Mouse (Mus musculus) forebrain, postnatal 0 days (tissue): ENCODE measurements around the gene Smim17. TPM values are rescaled to one million over a fixed set of nuclear protein-coding genes. Genes with fewer than 3 reads are reported as not detected.

Source experiments
- ATAC-seq: fragments of 200-750 bp; cut with Nextera tagmentation; 2 replicates; pipeline ENCODE4 v1.8.0; 2017; ENCODE audit warnings: mild to moderate bottlenecking, moderate library complexity
- DNase-seq: peaks from one replicate; pipeline ENCODE4 v3.0.0-alpha.2; 2015
- H3K27ac ChIP-seq: fragments of 300-500 bp; sonication (generic); 2 replicates; pipeline ENCODE4 v1.5.1; 2014; ENCODE audit warnings: low read depth, mild to moderate bottlenecking, antibody characterized with exemption, low read length, moderate library complexity, mixed read lengths
- H3K27me3 ChIP-seq: fragments of 300-500 bp; sonication (generic); 2 replicates; pipeline ENCODE4 v1.6.1; 2014; ENCODE audit warnings: mild to moderate bottlenecking, low read length, mixed read lengths; ENCODE audit not compliant: insufficient read depth
- H3K36me3 ChIP-seq: fragments of 300-500 bp; sonication (generic); 2 replicates; pipeline ENCODE4 v1.6.1; 2014; ENCODE audit warnings: mild to moderate bottlenecking, moderate library complexity; ENCODE audit not compliant: insufficient read depth
- H3K4me1 ChIP-seq: fragments of 300-500 bp; sonication (generic); 2 replicates; pipeline ENCODE4 v1.6.1; 2014; ENCODE audit warnings: antibody characterized with exemption; ENCODE audit not compliant: insufficient read depth
- H3K4me2 ChIP-seq: fragments of 300-500 bp; sonication (generic); 2 replicates; pipeline ENCODE4 v1.6.1; 2014; ENCODE audit warnings: low read depth, mild to moderate bottlenecking, moderate library complexity
- H3K4me3 ChIP-seq: fragments of 300-500 bp; sonication (generic); 2 replicates; pipeline ENCODE4 v1.5.1; 2014; ENCODE audit warnings: low read depth, low read length, mixed read lengths
- H3K9ac ChIP-seq: fragments of 300-500 bp; sonication (generic); 2 replicates; pipeline ENCODE4 v1.6.1; 2014; ENCODE audit warnings: mild to moderate bottlenecking
- H3K9me3 ChIP-seq: fragments of 300-500 bp; sonication (generic); 2 replicates; pipeline ENCODE4 v1.6.1; 2016; ENCODE audit warnings: low read length
- CTCF ChIP-seq: sonication (generic); IDR thresholded peaks from 2 replicates; pipeline ENCODE4 v1.5.1; 2016; ENCODE audit warnings: antibody characterized with exemption, control low read depth, low read depth
- WGBS: fragments of 180-500 bp; shearing (Covaris S2); extraction: QIAGEN DNeasy Blood & Tissue Kit; methylation state at CpG from one replicate; pipeline ENCODE4 v1.1.7; 2014; 5-methylcytosine and 5-hydroxymethylcytosine counted together
- polyA plus RNA-seq: library from polyadenylated mRNA; unstranded; fragments of >200 nt; fragmentation: Nextera tagmentation; extraction: Ambion mirVana; gene quantifications from 2 replicates; pipeline ENCODE4 v1.2.1, GENCODE M21; 2015
- total RNA-seq: library from RNA; depleted of rRNA; stranded (reverse); fragments of >200 nt; gene quantifications from 2 replicates; pipeline ENCODE4 v1.2.3, GENCODE M21; 2014

Gene Smim17
- total and polyA plus RNA-seq, 2 experiments from 2014 or later = 3.9 to 15.4 TPM

DNA sequence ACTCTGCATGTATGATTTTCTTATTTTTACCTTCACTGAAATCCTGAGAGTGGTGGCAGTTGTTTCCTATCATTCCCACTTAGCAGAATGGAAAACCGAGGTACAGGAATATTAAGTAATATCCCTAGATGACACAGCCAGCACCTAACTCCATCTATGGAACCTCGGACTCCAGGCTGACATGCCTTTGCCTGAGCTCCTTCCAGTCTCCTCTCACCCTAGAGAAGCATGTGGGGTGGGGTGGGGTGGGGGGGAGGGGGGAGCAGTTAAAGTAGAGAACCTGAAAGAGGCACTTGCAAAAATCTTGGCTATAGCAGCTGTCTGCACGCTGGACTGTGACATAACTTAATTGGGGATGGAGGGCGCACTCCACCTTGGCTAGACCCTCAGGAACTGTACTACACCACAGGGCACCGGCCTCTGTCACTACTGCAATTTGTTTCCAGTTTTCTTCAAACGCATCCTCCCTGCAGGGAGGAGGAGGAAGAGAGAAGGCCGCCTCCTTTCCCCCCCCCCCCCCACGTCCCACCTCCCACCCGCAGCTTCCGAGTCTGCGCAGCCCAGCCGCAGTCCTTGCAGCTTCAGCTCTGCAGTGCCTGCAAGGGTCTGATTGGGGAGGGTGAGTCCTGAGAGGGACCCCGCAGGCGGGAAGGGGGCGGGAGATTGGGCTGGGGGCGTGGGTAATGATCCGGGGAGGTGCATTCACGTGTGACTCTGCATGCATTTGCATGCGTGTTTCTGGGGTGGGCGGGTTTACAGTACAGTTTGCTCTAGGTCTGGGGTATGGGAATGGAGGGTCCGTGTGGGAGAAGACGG lies 16.3 kb downstream of the Smim17 start:
- Histone ChIP-seq H3K27ac (no peak overlapping the region), H3K27me3 (no peaks in the 10 kb centered on the region), H3K4me3 (peak overlapping the region; percentile 42), H3K36me3 (no peaks in the 10 kb centered on the region), H3K9me3 (no peaks in the 10 kb centered on the region), H3K4me2 (peak overlapping the region; percentile 53), H3K9ac (peak overlapping the region; percentile 54), H3K4me1 (no peaks in the 10 kb centered on the region)
- 8% methylated on average over 20 of the region's 22 CpGs for WGBS
- peak; percentile 71 for DNase-seq
- peak; percentile 95 for ATAC-seq
- no peak for TF ChIP-seq CTCF

DNA sequence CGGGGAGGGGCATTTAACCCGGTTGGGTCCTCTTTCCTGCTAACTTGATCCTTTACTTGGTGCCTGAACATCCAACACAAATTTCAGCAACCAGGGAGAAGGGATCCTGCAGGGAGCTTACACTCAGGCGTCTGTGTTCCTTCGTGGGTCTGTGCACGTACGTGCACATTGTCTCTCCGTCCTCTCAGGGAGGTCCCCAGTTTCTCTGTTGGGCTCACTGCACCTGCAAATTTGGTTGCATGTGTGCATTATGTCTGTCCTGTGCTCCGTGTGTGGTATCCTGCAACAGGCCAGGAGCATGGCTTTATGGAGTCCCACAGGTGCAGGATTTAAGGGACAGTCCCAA lies 16.9 kb downstream of the Smim17 start:
- WGBS = 12% methylated on average over 8 of the region's 8 CpGs
- TF ChIP-seq CTCF = no peak
- Histone ChIP-seq H3K36me3 (no peaks in the 10 kb centered on the region), H3K9me3 (no peaks in the 10 kb centered on the region), H3K4me2 (peak overlapping the region; percentile 53), H3K4me1 (no peaks in the 10 kb centered on the region), H3K4me3 (peak overlapping the region; percentile 42), H3K9ac (peak overlapping the region; percentile 54), H3K27me3 (no peaks in the 10 kb centered on the region), H3K27ac (no peak overlapping the region)
- DNase-seq (no peak), ATAC-seq (peak; percentile 57; the same call in 1 of the 2 replicates)

DNA sequence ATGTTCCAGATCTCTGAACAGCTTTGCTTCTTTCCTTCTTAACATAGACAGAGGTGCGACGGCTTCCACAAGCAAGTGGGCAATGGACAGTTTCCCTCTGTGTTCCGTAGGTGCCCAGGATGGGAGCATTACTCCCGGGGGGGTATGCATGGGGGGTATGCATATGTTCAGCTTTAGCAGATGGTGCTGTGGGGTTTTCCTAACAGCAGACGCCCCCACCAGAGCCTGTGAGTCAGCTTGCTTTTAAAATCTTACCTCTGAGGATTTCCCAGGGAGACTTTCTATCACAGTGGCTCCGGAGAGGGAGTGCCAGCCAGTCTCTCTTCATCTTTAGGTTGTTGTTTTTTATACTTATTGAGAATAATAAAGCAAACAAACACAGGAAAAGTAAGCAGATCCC lies 21.4 kb downstream of the Smim17 start:
- no peaks in the 10 kb centered on the region for H3K4me1 ChIP-seq
- TF ChIP-seq CTCF = no peak
- no peak overlapping the region for H3K4me2 ChIP-seq
- no peaks in the 10 kb centered on the region for H3K27me3 ChIP-seq
- no peak overlapping the region for H3K9ac ChIP-seq
- no peak overlapping the region for H3K27ac ChIP-seq
- ATAC-seq (no peak), DNase-seq (no peak)
- H3K36me3 ChIP-seq = no peaks in the 10 kb centered on the region
- 74% methylated on average over 6 of the region's 6 CpGs for WGBS
- H3K9me3 ChIP-seq = no peaks in the 10 kb centered on the region
- H3K4me3 ChIP-seq = no peak overlapping the region

DNA sequence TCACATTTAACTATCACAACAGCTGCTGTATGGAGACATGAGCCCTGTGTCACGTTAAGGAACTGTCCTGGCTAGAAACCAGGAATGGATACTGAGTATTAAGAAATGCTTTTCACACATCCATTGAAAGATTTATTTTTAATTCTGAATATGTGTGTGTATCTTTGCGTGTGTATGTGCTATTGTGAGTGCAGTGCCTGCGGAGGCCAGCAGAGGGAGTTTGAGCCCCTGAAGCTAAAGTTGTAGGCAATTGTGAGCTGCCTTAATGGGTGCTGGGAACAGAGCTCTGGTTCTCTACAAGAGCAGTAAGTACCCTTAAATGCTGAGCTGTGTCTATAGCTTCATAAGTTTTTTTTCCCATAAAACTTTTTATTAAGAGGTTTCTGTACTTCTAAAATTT lies 30.9 kb downstream of the Smim17 start:
- 0 out of 2 replicates have a peak, but pooled peaks cover 3% of the 10 kb centered on the region for H3K36me3 ChIP-seq
- H3K27me3 ChIP-seq = no peaks in the 10 kb centered on the region
- H3K4me2 ChIP-seq = no peak overlapping the region
- H3K4me3 ChIP-seq = no peak overlapping the region
- 90% methylated on average over 3 of the region's 3 CpGs for WGBS
- no peak for ATAC-seq
- no peak overlapping the region for H3K27ac ChIP-seq
- no peak overlapping the region for H3K9ac ChIP-seq
- H3K4me1 ChIP-seq = no peaks in the 10 kb centered on the region
- TF ChIP-seq CTCF = no peak
- no peaks in the 10 kb centered on the region for H3K9me3 ChIP-seq
- no peak for DNase-seq

DNA sequence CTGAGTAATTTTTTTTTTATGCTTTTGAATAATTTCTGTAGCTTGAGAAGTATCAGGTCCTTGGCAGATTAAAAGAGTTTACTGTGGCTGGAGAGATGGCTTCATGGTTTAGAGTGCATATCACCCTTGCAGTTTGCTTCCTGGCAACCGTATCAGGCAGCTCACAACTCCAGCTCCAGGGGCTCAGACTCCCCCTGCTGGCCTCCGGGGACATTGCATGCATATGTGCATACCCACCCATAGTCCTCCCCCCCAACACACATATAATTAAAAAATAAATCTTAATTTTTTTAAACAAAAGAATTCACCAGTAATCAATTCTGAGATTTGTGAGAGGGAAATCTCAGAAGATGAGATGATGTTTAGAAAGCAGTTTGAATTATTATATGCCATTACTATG lies 31.8 kb downstream of the Smim17 start:
- Histone ChIP-seq H3K4me3 (no peak overlapping the region), H3K4me2 (no peak overlapping the region), H3K36me3 (0 out of 2 replicates have a peak, but pooled peaks cover 3% of the 10 kb centered on the region), H3K9ac (no peak overlapping the region), H3K27me3 (no peaks in the 10 kb centered on the region), H3K4me1 (peaks cover 6% of the 10 kb centered on the region; the same call in 1 of the 2 replicates), H3K9me3 (no peaks in the 10 kb centered on the region), H3K27ac (no peak overlapping the region)
- ATAC-seq (no peak), DNase-seq (peak; percentile 21)
- WGBS = 37% methylated on average over 2 of the region's 2 CpGs
- peak; percentile 47; the same call in 1 of the 2 replicates for TF ChIP-seq CTCF

DNA sequence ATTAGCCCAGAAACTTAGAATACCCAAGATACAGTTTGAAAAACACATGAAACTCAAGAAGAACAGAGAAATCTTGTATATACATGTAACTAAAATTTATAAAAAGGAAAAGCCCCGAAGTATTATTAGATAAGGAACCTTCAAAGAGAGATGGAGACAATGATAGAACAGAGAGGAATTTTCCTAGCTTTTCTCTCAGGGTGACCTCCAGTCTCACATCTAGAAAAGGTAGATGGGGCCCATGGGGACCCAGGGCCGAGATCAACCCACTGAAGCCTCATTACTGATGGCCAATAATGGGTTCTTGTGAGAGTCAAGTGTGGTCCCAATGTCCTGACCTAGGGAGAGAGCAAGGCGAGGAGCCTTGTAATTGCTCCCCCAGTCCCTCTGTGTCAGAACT lies 39.9 kb downstream of the Smim17 start, which contains the start of gene Olfr1344:
Gene Olfr1344 (plus strand): TSS at position 301 of the 400 bp plus-strand sequence.
- Histone ChIP-seq H3K4me1 (peaks cover 8% of the 10 kb centered on the region; the same call in 1 of the 2 replicates), H3K36me3 (no peaks in the 10 kb centered on the region), H3K9me3 (no peaks in the 10 kb centered on the region), H3K9ac (no peak within 1 kb of the TSS), H3K4me2 (no peak within 1 kb of the TSS), H3K27me3 (no peaks in the 10 kb centered on the region), H3K27ac (no peak within 1 kb of the TSS), H3K4me3 (no peak within 1 kb of the TSS)
- ATAC-seq = no peak
- DNase-seq = no peak
- WGBS = 74% methylated on average over 3 of the region's 3 CpGs
- no peak for TF ChIP-seq CTCF

DNA sequence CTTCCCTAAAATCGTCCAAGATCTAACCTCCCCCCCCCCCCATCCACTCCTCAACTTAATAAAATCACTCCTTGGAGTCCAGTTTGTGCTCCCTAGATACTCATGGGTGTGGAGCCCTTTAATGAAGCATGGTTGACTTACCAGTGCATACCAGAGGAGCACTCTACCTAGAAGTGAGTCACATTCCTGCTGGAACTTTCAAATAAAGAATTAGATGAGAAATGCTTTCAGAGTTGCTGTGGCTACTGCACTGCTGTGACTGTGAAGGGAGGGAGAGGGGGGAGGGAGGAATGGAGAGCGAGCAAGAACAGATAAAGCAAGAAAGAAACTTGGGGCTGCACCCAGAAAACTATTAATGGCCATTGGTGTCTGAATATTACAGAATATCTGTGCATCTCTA lies 42.7 kb downstream of the Smim17 start:
- Histone ChIP-seq H3K4me1 (no peaks in the 10 kb centered on the region), H3K27ac (no peak overlapping the region), H3K9me3 (no peaks in the 10 kb centered on the region), H3K4me2 (no peak overlapping the region), H3K9ac (no peak overlapping the region), H3K4me3 (no peak overlapping the region), H3K36me3 (no peaks in the 10 kb centered on the region), H3K27me3 (no peaks in the 10 kb centered on the region)
- ATAC-seq = no peak
- DNase-seq = no peak
- TF ChIP-seq CTCF = no peak
- WGBS = 59% methylated on average over 2 of the region's 2 CpGs
